Mouse (Mus musculus) hindbrain, embryonic 12.5 days (tissue): ENCODE results near the gene Nup35. TPM values are rescaled to one million over a fixed set of nuclear protein-coding genes. Genes with fewer than 3 reads are reported as not detected.
A peak's percentile ranks its signal among the peaks of the same experiment; 100 is the strongest.

Experiments used
- ATAC-seq: fragments of 200-750 bp; cut with Nextera tagmentation; 2 replicates; pipeline ENCODE4 v1.8.0; 2017; ENCODE audit warnings: moderate TSS enrichment; ENCODE audit not compliant: low FRiP score
- H3K27ac ChIP-seq: fragments of 300-500 bp; sonication (generic); 2 replicates; pipeline ENCODE4 v1.5.1; 2016; ENCODE audit warnings: mild to moderate bottlenecking
- H3K27me3 ChIP-seq: fragments of 300-500 bp; sonication (generic); 2 replicates; pipeline ENCODE4 v1.6.1; 2016; ENCODE audit warnings: mild to moderate bottlenecking
- H3K36me3 ChIP-seq: fragments of 300-500 bp; sonication (generic); 2 replicates; pipeline ENCODE4 v1.6.1; 2016; ENCODE audit warnings: mild to moderate bottlenecking
- H3K4me1 ChIP-seq: fragments of 300-500 bp; sonication (generic); 2 replicates; pipeline ENCODE4 v1.6.1; 2016
- H3K4me2 ChIP-seq: fragments of 300-500 bp; sonication (generic); replicated peaks from 2 replicates; pipeline ENCODE4 v1.6.1; 2016; ENCODE audit warnings: mild to moderate bottlenecking
- H3K4me3 ChIP-seq: fragments of 300-500 bp; sonication (generic); 2 replicates; pipeline ENCODE4 v1.5.1; 2016; ENCODE audit warnings: mild to moderate bottlenecking
- H3K9ac ChIP-seq: fragments of 300-500 bp; sonication (generic); 2 replicates; pipeline ENCODE4 v1.6.1; 2016; ENCODE audit warnings: mild to moderate bottlenecking, moderate library complexity
- H3K9me3 ChIP-seq: fragments of 300-500 bp; sonication (generic); replicated peaks from 2 replicates; pipeline ENCODE4 v1.6.1; 2016; ENCODE audit warnings: mild to moderate bottlenecking
- WGBS: fragments of 180-500 bp; shearing (Covaris S2); methylation state at CpG from one replicate; pipeline ENCODE4 v1.1.7; 2016; 5-methylcytosine and 5-hydroxymethylcytosine counted together
- microRNA counts: library from miRNA; unstranded; fragments of <30 nt; microRNA quantifications from one replicate; lab custom pipeline; 2017
- microRNA-seq: library from miRNA; unstranded; fragments of <30 nt; microRNA quantifications from one replicate; pipeline ENCODE4, GENCODE M21; 2017
- polyA plus RNA-seq: library from polyadenylated mRNA; unstranded; fragments of >200 nt; fragmentation: Nextera tagmentation; extraction: Ambion mirVana; gene quantifications from 2 replicates; pipeline ENCODE4 v1.2.1, GENCODE M21; 2016

Nup35 gene
- polyA plus RNA-seq, 1 experiment from 2014 or later, result 53.0 TPM

GRCm38 (mm10) chr2:80661414-80661813 lies 44.4 kb downstream of the Nup35 start:
- H3K9me3 ChIP-seq, result no peaks in the 10 kb centered on the region
- H3K4me2 ChIP-seq, result no peak overlapping the region
- H3K27me3 ChIP-seq, result no peaks in the 10 kb centered on the region
- no peak for ATAC-seq
- no peaks in the 10 kb centered on the region for H3K4me1 ChIP-seq
- H3K27ac ChIP-seq, result no peak overlapping the region
- no peak overlapping the region for H3K4me3 ChIP-seq
- no peak overlapping the region for H3K9ac ChIP-seq
- peaks cover 24% of the 10 kb centered on the region for H3K36me3 ChIP-seq

DNA sequence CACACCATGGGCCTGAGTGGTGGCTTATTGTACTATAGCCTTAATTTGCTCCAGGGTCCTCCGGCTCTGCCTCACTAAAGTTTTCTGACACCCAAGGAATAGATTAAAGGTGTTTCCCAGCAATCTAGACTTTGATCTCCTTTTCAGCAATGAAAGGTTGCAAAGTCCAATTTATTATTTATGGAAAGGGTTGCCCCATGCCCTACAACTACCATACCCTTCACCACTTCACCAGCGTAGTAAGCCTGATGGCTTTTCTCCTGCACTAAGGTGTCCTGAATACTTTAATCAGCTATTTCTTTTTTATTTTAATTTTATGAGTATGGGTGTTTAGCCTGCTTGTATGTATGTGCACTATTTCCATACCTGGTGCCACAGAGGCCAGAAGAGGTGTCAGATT lies 45.6 kb downstream of the Nup35 start:
- H3K9ac ChIP-seq, result no peak overlapping the region
- H3K27me3 ChIP-seq, result no peaks in the 10 kb centered on the region
- H3K36me3 ChIP-seq, result peaks cover 18% of the 10 kb centered on the region
- WGBS, result 96% methylated on average over 2 of the region's 2 CpGs
- no peak overlapping the region for H3K27ac ChIP-seq
- no peaks in the 10 kb centered on the region for H3K4me1 ChIP-seq
- no peak for ATAC-seq
- no peaks in the 10 kb centered on the region for H3K9me3 ChIP-seq
- H3K4me3 ChIP-seq, result no peak overlapping the region
- H3K4me2 ChIP-seq, result no peak overlapping the region

DNA sequence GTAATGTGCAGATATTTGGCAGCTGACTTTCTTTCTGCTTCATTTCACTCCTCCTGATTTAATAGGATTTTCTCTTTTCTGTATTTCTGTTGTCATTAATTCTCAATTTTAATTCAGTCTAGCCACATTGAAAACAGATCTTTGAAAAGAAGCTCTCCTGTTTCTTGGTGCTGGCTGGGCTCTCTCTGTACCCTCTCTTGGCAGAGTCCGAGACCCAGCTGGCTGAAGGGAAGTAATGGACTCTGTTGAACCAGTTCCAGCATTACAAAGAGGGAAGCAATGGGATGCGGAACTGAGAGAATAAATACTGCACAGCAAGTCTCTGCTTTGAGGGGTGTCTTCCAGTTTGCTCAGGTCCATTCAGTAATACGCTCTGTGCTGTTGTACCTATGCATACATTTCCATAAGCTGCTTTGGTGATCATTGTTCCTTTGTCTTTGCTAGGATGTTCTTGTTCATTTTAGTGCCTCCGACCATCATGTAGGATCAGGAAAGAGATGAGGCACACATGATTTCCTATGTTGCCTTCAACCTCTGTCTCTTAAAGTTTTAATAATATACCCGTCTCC lies 50.4 kb downstream of the Nup35 start:
- no peaks in the 10 kb centered on the region for H3K9me3 ChIP-seq
- no peak overlapping the region for H3K4me3 ChIP-seq
- H3K27ac ChIP-seq, result no peak overlapping the region
- H3K4me1 ChIP-seq, result no peaks in the 10 kb centered on the region
- ATAC-seq, result no peak
- 92% methylated on average over 5 of the region's 5 CpGs for WGBS
- peaks cover 5% of the 10 kb centered on the region; the same call in 1 of the 2 replicates for H3K36me3 ChIP-seq
- no peaks in the 10 kb centered on the region for H3K27me3 ChIP-seq
- H3K9ac ChIP-seq, result no peak overlapping the region
- H3K4me2 ChIP-seq, result no peak overlapping the region

DNA sequence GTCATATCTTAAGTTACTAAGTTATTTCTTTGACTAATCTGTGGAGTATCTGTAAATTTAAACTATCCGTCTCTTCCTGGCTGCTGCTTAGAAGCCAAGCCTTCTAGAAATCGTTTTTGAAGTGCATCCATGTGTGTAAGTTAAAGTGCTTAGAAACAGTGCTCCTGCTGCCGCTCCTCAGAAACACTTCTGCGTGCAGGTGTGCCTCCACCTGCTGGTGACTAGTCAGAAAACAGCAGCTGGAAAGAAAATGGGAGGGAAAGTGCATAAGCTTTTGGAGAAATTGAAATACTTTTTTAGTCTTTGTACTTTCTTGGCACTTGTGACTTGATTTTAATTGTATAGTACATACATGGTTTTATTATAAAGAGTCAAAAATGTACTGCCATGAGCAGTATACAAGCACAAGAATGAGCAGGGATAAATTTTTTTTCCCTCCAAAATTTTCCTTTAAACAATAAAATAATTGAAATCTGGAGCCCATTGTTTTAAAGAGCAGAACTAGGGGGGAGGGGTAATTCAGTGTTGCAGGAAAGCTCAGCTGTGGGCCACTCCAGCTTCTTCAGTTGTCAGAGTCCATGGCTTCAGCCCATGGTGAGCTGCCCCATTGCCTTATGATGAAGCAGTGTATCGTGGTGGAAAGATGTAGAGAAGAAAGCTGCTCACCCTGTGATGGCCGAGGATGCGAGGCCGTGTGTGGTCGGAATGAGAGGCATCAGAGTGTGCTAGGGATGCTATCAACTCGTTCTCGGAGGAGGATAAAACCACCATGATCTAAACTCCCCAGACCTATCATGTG lies 53.0 kb downstream of the Nup35 start:
- 73% methylated on average over 11 of the region's 11 CpGs for WGBS
- no peak overlapping the region for H3K27ac ChIP-seq
- no peak for ATAC-seq

DNA sequence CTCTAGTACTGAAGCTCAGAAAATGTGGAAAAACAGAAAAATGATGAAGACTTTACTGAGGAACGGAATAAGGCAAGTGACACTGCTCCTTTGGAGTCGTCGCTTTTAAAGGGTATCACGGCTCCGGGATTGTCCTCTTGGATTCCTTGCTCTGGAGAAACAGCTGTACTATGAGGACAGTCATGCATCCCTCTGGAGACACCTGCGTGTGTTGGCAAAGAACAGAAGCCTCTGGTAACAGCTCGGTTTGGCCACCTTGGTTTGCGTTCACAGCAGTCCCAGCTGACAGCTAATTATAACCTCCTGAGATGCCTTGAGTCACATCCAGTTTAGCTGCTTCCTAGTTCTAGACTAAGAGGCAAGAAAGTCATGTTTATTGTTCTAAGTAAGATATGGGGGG lies 61.8 kb downstream of the Nup35 start:
- Histone ChIP-seq H3K4me3 (no peak overlapping the region), H3K27me3 (no peaks in the 10 kb centered on the region), H3K9me3 (no peaks in the 10 kb centered on the region), H3K4me1 (no peaks in the 10 kb centered on the region), H3K4me2 (no peak overlapping the region), H3K9ac (no peak overlapping the region), H3K36me3 (no peaks in the 10 kb centered on the region), H3K27ac (no peak overlapping the region)
- 90% methylated on average over 8 of the region's 8 CpGs for WGBS
- ATAC-seq, result no peak

More for the DNA sequence above, 53.0 kb downstream of the Nup35 start:
- H3K4me3 ChIP-seq, result no peak overlapping the region
- H3K4me1 ChIP-seq, result no peaks in the 10 kb centered on the region
- no peaks in the 10 kb centered on the region for H3K9me3 ChIP-seq
- H3K27me3 ChIP-seq, result no peaks in the 10 kb centered on the region
- H3K36me3 ChIP-seq, result no peaks in the 10 kb centered on the region
- no peak overlapping the region for H3K9ac ChIP-seq
- H3K4me2 ChIP-seq, result no peak overlapping the region

GRCm38 (mm10) chr2:80683727-80684239 lies 66.7 kb downstream of the Nup35 start:
- H3K27me3 ChIP-seq, result no peaks in the 10 kb centered on the region

GRCm38 (mm10) chr2:80684396-80685071 lies 67.5 kb downstream of the Nup35 start:
- Histone ChIP-seq H3K9ac (no peak overlapping the region), H3K4me1 (no peaks in the 10 kb centered on the region), H3K9me3 (no peaks in the 10 kb centered on the region), H3K36me3 (no peaks in the 10 kb centered on the region), H3K4me2 (no peak overlapping the region), H3K27me3 (no peaks in the 10 kb centered on the region), H3K4me3 (no peak overlapping the region), H3K27ac (no peak overlapping the region)
- WGBS, result 89% methylated on average over 6 of the region's 6 CpGs
- no peak for ATAC-seq

More at GRCm38 (mm10) chr2:80683727-80684239, 66.7 kb downstream of the Nup35 start:
- 72% methylated on average over 6 of the region's 6 CpGs for WGBS
- H3K36me3 ChIP-seq, result no peaks in the 10 kb centered on the region
- no peaks in the 10 kb centered on the region for H3K4me1 ChIP-seq
- no peak overlapping the region for H3K27ac ChIP-seq
- H3K4me3 ChIP-seq, result no peak overlapping the region
- no peak overlapping the region for H3K9ac ChIP-seq
- H3K9me3 ChIP-seq, result no peaks in the 10 kb centered on the region
- H3K4me2 ChIP-seq, result no peak overlapping the region
- no peak for ATAC-seq

GRCm38 (mm10) chr2:80688261-80688660 lies 71.2 kb downstream of the Nup35 start:
- Histone ChIP-seq H3K4me3 (no peak overlapping the region), H3K27me3 (no peaks in the 10 kb centered on the region), H3K9me3 (no peaks in the 10 kb centered on the region), H3K9ac (no peak overlapping the region), H3K4me1 (no peaks in the 10 kb centered on the region), H3K4me2 (no peak overlapping the region), H3K27ac (no peak overlapping the region), H3K36me3 (no peaks in the 10 kb centered on the region)
- no peak for ATAC-seq
- WGBS, result 68% methylated on average over 4 of the region's 4 CpGs

- no peaks in the 10 kb centered on the region for H3K36me3 ChIP-seq
- H3K4me2 ChIP-seq, result no peak overlapping the region
- no peak overlapping the region for H3K9ac ChIP-seq
- 0 out of 2 replicates have a peak, but pooled peaks have one; percentile 22 for ATAC-seq
- no peak overlapping the region for H3K4me3 ChIP-seq
- no peaks in the 10 kb centered on the region for H3K27me3 ChIP-seq
- H3K27ac ChIP-seq, result no peak overlapping the region
- 80% methylated on average over 1 of the region's 1 CpGs for WGBS
- H3K4me1 ChIP-seq, result no peaks in the 10 kb centered on the region
- no peaks in the 10 kb centered on the region for H3K9me3 ChIP-seq
Measured at GRCm38 (mm10) chr2:80707429-80707828, 90.4 kb downstream of the Nup35 start.

MicroRNAs encoded within 50 kb of the gene (microRNA counts, 519-probe panel; counts per million panel counts)
- microRNA mmu-miR-684 (lab: Ali Mortazavi, UCI), result 470 counts per million, percentile 58 among the panel's probes with 10 or more counts

Small RNA genes within 50 kb of the gene (microRNA-seq; reads per million reads assigned to microRNA genes)
- gene Mir684-1, result not detected

Other genes with a start within 250 kb of the Nup35 start
- 23.3 and 34.6 TPM in 2 replicates for gene Frzb, start 169.6 kb upstream of the Nup35 start, polyA plus RNA-seq
- 109 TPM in 2 replicates for gene Nckap1, start 35.9 kb upstream of the Nup35 start, polyA plus RNA-seq
- 21.2 and 22.7 TPM in 2 replicates for gene Dusp19, start 191 bp upstream of the Nup35 start, polyA plus RNA-seq